Mouse (Mus musculus): ENCODE results near the gene Sdc1.

GRCm38 (mm10) chr12:8728739-8729138, 42.4 kb upstream of the Sdc1 start:
- no peak for TF ChIP-seq CTCF (IDR thresholded peaks at IDR 0.05; ENCODE audit: low read depth)
- TF ChIP-seq EP300 (IDR thresholded peaks at IDR 0.05; ENCODE audit: low read depth), result no peak

Data from heart, postnatal 0 days (tissue).